Mouse (Mus musculus) embryonic fibroblast, embryonic 13.5 days (primary cell): ENCODE measurements at regions not wholly inside any gene's neighbourhood (a gene's known extent, or its start where the extent isn't known, plus 50 kb on each side); places are given as distances from the start of the nearest gene placed in this dataset.

Experiments used
- CTCF ChIP-seq: IDR thresholded peaks from 2 replicates; pipeline ENCODE4 v1.5.1; 2011; ENCODE audit warnings: mild to moderate bottlenecking, control low read depth, low read length, moderate library complexity, borderline replicate concordance; ENCODE audit not compliant: insufficient read depth
- POLR2A ChIP-seq: IDR thresholded peaks from 2 replicates; pipeline ENCODE4 v1.6.1; 2011; ENCODE audit warnings: low read depth, mild to moderate bottlenecking, control low read depth, low read length, moderate library complexity

GRCm38 (mm10) chr17:83283328-83283727 is 67.4 kb upstream of the Eml4 start:
- TF ChIP-seq CTCF: no peak
- TF ChIP-seq POLR2A: no peak
